Mouse (Mus musculus) cerebellum, adult 2 months (tissue): ENCODE data around the gene Traf4.

Experiments used
- CTCF ChIP-seq: fragments of 200-500 bp; IDR thresholded peaks from 2 replicates; pipeline ENCODE4 v1.5.1; 2011; ENCODE audit warnings: low read depth, mild to moderate bottlenecking, control low read depth, low read length, moderate library complexity, borderline replicate concordance; ENCODE audit not compliant: insufficient read depth
- POLR2A ChIP-seq: fragments of 200-500 bp; IDR thresholded peaks from 2 replicates; pipeline ENCODE4 v1.6.1; 2011; ENCODE audit warnings: low read length, control low read depth, borderline replicate concordance; ENCODE audit not compliant: insufficient read depth

DNA sequence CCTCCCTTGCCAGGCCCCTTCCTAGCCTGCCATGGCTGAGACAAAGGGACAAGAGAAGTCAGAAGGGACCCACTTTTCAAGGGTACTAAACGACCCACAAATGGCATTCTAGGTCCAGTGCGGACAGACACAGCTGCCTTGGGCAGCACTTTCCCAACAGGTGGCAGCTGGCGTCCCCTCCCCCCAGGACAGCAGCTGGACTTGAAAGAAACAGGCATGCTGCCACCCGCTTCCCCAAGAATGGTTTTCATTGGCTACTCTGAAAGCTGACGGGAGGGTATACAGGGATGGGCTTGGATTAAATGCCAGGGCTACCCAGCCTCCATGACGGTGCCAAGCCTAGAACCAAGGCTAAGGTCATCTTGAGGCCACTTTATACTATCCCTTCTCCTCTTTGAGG, 2.9 kb downstream of the Traf4 start:
- no peak for TF ChIP-seq CTCF
- no peak for TF ChIP-seq POLR2A
